Mouse (Mus musculus): ENCODE measurements around the gene Ift88. TPM values are rescaled to one million over a fixed set of nuclear protein-coding genes. Genes with fewer than 3 reads are reported as not detected.

Gene Ift88
- polyA plus RNA-seq, 1 experiment from 2014 or later = 17.4 TPM

DNA sequence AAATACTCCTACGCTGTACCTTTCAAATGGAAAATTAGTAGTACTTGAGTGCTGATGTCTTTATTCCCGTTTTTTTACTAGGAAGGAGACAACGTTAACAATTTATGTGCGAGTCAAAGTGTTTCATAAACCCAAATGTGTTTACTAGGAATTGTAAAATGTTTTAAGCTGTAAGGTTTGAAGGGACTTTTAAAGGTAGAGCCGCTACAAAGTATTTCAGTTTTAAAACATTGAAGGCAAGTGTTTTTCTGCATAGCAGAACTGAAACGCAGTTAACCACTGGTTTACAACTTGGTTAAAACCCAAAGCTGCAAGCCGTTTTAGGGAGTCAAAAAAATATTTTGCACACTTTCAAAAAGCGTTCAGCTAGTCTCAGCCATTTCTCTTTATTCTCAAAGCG is 99.9 kb downstream of the Ift88 start:
- Histone ChIP-seq H3K9me3 (ENCODE audit: control insufficient read depth, low read length) (no peaks in the 10 kb centered on the region), H3K4me2 (ENCODE audit: low read depth, low read length) (peak overlapping the region; percentile 75), H3K4me3 (ENCODE audit: low read depth, low read length) (peak overlapping the region; percentile 76; the same call in 1 of the 2 replicates), H3K9ac (ENCODE audit: low read depth, low read length) (no peak overlapping the region), H3K27me3 (replicated peaks; ENCODE audit: control insufficient read depth, insufficient read depth, low read length) (0 out of 2 replicates have a peak, but pooled peaks cover 16% of the 10 kb centered on the region), H3K27ac (replicated peaks; ENCODE audit: low read depth, low read length) (no peak overlapping the region), H3K4me1 (ENCODE audit: control insufficient read depth, insufficient read depth, low read length) (peaks cover 5% of the 10 kb centered on the region; the same call in 1 of the 2 replicates), H3K36me3 (ENCODE audit: control insufficient read depth, insufficient read depth, low read length) (no peaks in the 10 kb centered on the region)
- WGBS = 87% methylated on average over 9 of the region's 9 CpGs
- DNase-seq (ENCODE audit: low spot score) = no peak
- ATAC-seq (ENCODE audit: low read depth) = no peak

DNA sequence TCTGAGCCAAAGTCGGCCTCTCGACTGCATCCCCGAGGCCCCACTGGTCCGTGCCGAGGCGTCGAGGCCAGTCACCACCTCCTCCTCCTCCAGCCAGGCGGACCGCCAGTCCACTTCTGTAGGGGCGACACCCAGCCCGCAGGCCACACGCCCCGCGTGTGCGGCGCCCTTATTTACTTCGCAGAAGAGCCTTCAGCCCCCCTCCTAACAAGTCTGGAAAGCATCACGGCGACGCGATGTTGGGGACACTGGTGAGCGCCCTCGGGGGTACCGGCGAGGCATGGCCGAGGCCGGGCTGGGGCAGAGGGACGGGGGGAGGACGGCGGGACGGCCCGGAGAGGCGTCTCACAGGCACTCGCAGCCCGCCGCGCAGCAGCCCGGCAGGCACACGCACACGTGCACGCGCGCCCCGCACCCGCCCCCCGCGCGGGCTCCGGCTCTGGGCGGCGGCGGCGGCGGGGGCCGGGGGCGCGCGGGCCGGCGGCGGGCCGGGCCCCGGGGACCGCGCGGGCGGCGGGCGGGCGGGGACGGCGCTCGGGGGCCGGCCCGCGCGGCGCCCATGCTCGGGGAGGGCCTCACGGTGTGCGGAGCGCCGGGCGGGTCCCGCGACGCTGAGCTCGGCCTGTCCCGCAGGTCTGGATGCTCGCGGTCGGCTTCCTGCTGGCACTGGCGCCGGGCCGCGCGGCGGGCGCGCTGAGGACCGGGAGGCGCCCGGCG is 101.0 kb downstream of the Ift88 start, which contains the start of gene Il17d:
Il17d (plus strand) TSS at position 107 of the 717 bp plus-strand sequence.
- H3K9me3 ChIP-seq (ENCODE audit: control insufficient read depth, low read length) = no peaks in the 10 kb centered on the region
- no peaks in the 10 kb centered on the region for H3K36me3 ChIP-seq (ENCODE audit: control insufficient read depth, insufficient read depth, low read length)
- ATAC-seq (ENCODE audit: low read depth) (peak; percentile 55), DNase-seq (ENCODE audit: low spot score) (peak; percentile 30)
- H3K4me2 ChIP-seq (ENCODE audit: low read depth, low read length) = peak within 1 kb of the TSS; percentile 75
- H3K4me3 ChIP-seq (ENCODE audit: low read depth, low read length) = peak within 1 kb of the TSS; percentile 76
- peak within 1 kb of the TSS; percentile 55; the same call in 1 of the 2 replicates for H3K27ac ChIP-seq (replicated peaks; ENCODE audit: low read depth, low read length)
- peaks cover 5% of the 10 kb centered on the region; the same call in 1 of the 2 replicates for H3K4me1 ChIP-seq (ENCODE audit: control insufficient read depth, insufficient read depth, low read length)
- H3K27me3 ChIP-seq (replicated peaks; ENCODE audit: control insufficient read depth, insufficient read depth, low read length) = 0 out of 2 replicates have a peak, but pooled peaks cover 17% of the 10 kb centered on the region
- peak within 1 kb of the TSS; percentile 78 for H3K9ac ChIP-seq (ENCODE audit: low read depth, low read length)
- 1% methylated on average over 33 of the region's 104 CpGs for WGBS

GRCm38 (mm10) chr14:57525388-57526049 is 101.7 kb downstream of the Ift88 start:
- H3K4me2 ChIP-seq (ENCODE audit: low read depth, low read length) = peak overlapping the region; percentile 75
- 1% methylated on average over 16 of the region's 60 CpGs for WGBS
- ATAC-seq (ENCODE audit: low read depth) (peak; percentile 86), DNase-seq (ENCODE audit: low spot score) (peak; percentile 67)
- peak overlapping the region; percentile 76 for H3K4me3 ChIP-seq (ENCODE audit: low read depth, low read length)
- peaks cover 5% of the 10 kb centered on the region; the same call in 1 of the 2 replicates for H3K4me1 ChIP-seq (ENCODE audit: control insufficient read depth, insufficient read depth, low read length)
- H3K36me3 ChIP-seq (ENCODE audit: control insufficient read depth, insufficient read depth, low read length) = no peaks in the 10 kb centered on the region
- H3K9ac ChIP-seq (ENCODE audit: low read depth, low read length) = peak overlapping the region; percentile 78
- H3K9me3 ChIP-seq (ENCODE audit: control insufficient read depth, low read length) = no peaks in the 10 kb centered on the region
- 0 out of 2 replicates have a peak, but pooled peaks cover 17% of the 10 kb centered on the region for H3K27me3 ChIP-seq (replicated peaks; ENCODE audit: control insufficient read depth, insufficient read depth, low read length)
- H3K27ac ChIP-seq (replicated peaks; ENCODE audit: low read depth, low read length) = peak overlapping the region; percentile 52; the same call in 1 of the 2 replicates

DNA sequence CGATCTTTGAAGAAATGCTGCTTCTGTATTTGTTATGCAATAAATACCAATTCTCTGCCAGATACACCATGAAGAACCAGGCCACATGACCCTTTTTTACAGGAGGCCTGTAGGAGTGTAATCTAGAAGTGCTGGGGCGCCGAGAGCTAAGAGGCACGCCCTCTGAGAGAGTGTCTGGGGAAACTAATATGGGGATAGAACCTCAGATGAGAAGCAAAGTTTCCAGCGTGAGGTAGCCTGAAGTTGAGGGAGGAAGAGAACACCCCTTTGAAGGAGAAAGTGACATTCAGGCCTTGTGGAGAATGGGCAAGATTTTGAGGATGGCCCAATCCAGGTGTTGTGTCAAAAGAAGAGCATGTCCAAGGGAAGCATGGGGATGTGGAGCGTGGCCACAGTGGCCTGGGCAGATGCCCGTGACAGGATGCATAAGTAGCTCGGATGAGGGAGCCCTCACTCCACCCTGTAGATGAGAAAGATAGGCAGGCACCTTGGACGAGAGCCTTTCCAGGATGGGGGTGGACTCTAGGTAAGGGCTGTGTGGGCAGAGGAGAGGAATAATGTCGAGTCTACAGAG is 102.3 kb downstream of the Ift88 start:
- Histone ChIP-seq H3K27me3 (replicated peaks; ENCODE audit: control insufficient read depth, insufficient read depth, low read length) (0 out of 2 replicates have a peak, but pooled peaks cover 17% of the 10 kb centered on the region), H3K27ac (replicated peaks; ENCODE audit: low read depth, low read length) (no peak overlapping the region), H3K4me1 (ENCODE audit: control insufficient read depth, insufficient read depth, low read length) (peaks cover 5% of the 10 kb centered on the region; the same call in 1 of the 2 replicates), H3K36me3 (ENCODE audit: control insufficient read depth, insufficient read depth, low read length) (no peaks in the 10 kb centered on the region), H3K4me2 (ENCODE audit: low read depth, low read length) (peak overlapping the region; percentile 75), H3K4me3 (ENCODE audit: low read depth, low read length) (peak overlapping the region; percentile 76), H3K9me3 (ENCODE audit: control insufficient read depth, low read length) (no peaks in the 10 kb centered on the region), H3K9ac (ENCODE audit: low read depth, low read length) (no peak overlapping the region)
- WGBS = 55% methylated on average over 10 of the region's 10 CpGs
- ATAC-seq (ENCODE audit: low read depth) (peak; percentile 4; the same call in 1 of the 2 replicates), DNase-seq (ENCODE audit: low spot score) (no peak)

GRCm38 (mm10) chr14:57527122-57527521 is 103.3 kb downstream of the Ift88 start:
- no peak overlapping the region for H3K27ac ChIP-seq (replicated peaks; ENCODE audit: low read depth, low read length)
- 0 out of 2 replicates have a peak, but pooled peaks cover 17% of the 10 kb centered on the region for H3K27me3 ChIP-seq (replicated peaks; ENCODE audit: control insufficient read depth, insufficient read depth, low read length)
- peaks cover 5% of the 10 kb centered on the region; the same call in 1 of the 2 replicates for H3K4me1 ChIP-seq (ENCODE audit: control insufficient read depth, insufficient read depth, low read length)
- H3K4me3 ChIP-seq (ENCODE audit: low read depth, low read length) = no peak overlapping the region
- no peaks in the 10 kb centered on the region for H3K9me3 ChIP-seq (ENCODE audit: control insufficient read depth, low read length)
- H3K36me3 ChIP-seq (ENCODE audit: control insufficient read depth, insufficient read depth, low read length) = no peaks in the 10 kb centered on the region
- no peak overlapping the region for H3K4me2 ChIP-seq (ENCODE audit: low read depth, low read length)
- WGBS = 41% methylated on average over 7 of the region's 7 CpGs
- H3K9ac ChIP-seq (ENCODE audit: low read depth, low read length) = no peak overlapping the region
- DNase-seq (ENCODE audit: low spot score) (no peak), ATAC-seq (ENCODE audit: low read depth) (no peak)

DNA sequence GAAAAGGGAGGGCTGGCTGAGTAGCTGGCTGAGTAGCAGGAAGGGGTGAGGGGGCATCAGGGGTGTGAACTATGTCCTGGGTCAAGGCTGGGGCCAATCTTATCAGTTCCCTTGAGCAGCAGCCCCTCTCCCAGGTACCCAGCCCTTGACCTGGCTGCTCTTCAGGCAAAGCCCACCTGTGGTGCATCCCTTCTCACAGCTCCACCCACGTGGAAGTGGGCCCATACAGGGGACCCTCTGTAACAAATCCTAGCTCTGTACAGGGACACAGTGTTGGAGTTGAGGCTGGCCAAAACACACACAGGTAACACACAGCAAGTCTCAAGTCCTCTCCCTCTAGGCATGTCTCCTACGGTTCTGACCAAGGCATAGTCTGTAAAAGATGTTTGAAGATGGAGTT is 103.7 kb downstream of the Ift88 start:
- H3K4me3 ChIP-seq (ENCODE audit: low read depth, low read length) = no peak overlapping the region
- 0 out of 2 replicates have a peak, but pooled peaks cover 17% of the 10 kb centered on the region for H3K27me3 ChIP-seq (replicated peaks; ENCODE audit: control insufficient read depth, insufficient read depth, low read length)
- peaks cover 5% of the 10 kb centered on the region; the same call in 1 of the 2 replicates for H3K4me1 ChIP-seq (ENCODE audit: control insufficient read depth, insufficient read depth, low read length)
- DNase-seq (ENCODE audit: low spot score) (no peak), ATAC-seq (ENCODE audit: low read depth) (no peak)
- H3K9ac ChIP-seq (ENCODE audit: low read depth, low read length) = no peak overlapping the region
- H3K9me3 ChIP-seq (ENCODE audit: control insufficient read depth, low read length) = no peaks in the 10 kb centered on the region
- WGBS = 50% methylated on average over 2 of the region's 2 CpGs
- no peaks in the 10 kb centered on the region for H3K36me3 ChIP-seq (ENCODE audit: control insufficient read depth, insufficient read depth, low read length)
- H3K4me2 ChIP-seq (ENCODE audit: low read depth, low read length) = no peak overlapping the region
- H3K27ac ChIP-seq (replicated peaks; ENCODE audit: low read depth, low read length) = no peak overlapping the region

DNA sequence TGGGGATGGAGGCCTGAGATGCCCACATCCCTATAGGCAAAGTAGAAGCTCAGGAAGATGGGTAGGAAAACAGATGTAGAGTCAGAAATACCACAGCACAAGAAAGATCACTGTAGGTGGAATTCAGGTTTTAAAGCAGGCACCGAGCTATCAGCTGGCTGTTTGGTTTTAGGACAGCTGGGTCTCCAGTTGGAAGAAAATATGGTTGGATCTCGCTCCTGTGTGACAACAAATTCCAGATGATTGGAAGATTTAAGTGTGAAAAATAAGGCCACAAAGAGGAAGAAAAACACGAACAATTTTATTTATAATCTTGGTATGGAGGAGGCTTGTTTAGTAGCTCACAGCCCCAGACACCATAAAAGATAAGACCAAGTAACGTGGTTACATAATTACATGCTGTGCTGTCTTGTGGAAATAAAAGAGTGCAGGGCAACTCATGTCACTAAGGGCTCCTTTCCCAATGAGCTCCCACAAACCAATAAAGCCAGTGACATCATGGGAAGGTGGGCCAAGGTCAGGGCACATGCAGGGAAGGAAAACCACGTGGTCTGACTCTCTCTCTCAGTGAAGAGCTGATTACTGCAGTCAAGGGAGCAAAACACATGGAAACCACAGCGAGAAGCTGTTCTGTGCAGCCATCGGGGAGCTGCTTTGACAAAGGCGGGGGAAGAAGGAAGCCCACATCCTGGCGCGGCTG is 105.4 kb downstream of the Ift88 start:
- 56% methylated on average over 10 of the region's 10 CpGs for WGBS
- no peak overlapping the region for H3K9ac ChIP-seq (ENCODE audit: low read depth, low read length)
- DNase-seq (ENCODE audit: low spot score) (peak; percentile 26), ATAC-seq (ENCODE audit: low read depth) (no peak)
- H3K4me3 ChIP-seq (ENCODE audit: low read depth, low read length) = no peak overlapping the region
- H3K36me3 ChIP-seq (ENCODE audit: control insufficient read depth, insufficient read depth, low read length) = no peaks in the 10 kb centered on the region
- H3K4me2 ChIP-seq (ENCODE audit: low read depth, low read length) = no peak overlapping the region
- no peaks in the 10 kb centered on the region for H3K9me3 ChIP-seq (ENCODE audit: control insufficient read depth, low read length)
- 0 out of 2 replicates have a peak, but pooled peaks cover 6% of the 10 kb centered on the region for H3K27me3 ChIP-seq (replicated peaks; ENCODE audit: control insufficient read depth, insufficient read depth, low read length)
- peaks cover 10% of the 10 kb centered on the region for H3K4me1 ChIP-seq (ENCODE audit: control insufficient read depth, insufficient read depth, low read length)
- no peak overlapping the region for H3K27ac ChIP-seq (replicated peaks; ENCODE audit: low read depth, low read length)
